ENCODE assay signal across 8 mouse cellular contexts in the genomic region with DNA sequence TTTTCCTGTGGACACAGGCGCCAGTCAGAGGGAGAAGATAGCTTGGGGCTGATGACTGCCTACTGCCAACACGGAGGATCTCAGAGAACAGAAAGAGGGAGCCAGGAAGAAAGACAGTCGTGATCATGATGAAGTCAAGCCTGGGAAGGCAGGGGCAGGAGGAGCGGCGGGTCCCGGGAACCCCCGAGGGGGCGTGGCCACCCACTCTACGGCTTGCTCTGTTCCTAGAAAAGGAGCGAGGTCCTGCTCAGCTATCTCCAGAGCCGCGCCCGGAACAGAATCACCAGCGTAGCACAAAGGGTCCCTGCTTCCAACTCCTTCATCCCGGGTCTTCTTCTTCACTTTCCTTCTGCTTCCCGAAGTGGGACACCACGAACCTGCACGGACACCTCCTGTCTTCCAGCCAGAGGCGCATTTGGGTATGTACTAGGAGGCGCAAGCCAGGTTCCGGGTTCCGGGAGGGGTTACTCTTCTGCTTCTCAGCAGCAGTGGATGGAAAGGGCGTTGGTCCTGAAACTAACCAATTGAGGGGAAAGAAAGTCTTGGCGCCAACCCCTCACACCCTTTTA. TPM values are rescaled to one million over a fixed set of nuclear protein-coding genes. Genes with fewer than 3 reads are reported as not detected.
A peak's percentile ranks its signal among the peaks of the same experiment; 100 is the strongest.
DNase-seq lines count a peak whose midpoint lies in the region; ATAC-seq and TF ChIP-seq lines count a peak whose summit lies in the region.

A gene (plus strand): TSS at position 51 of the 569 bp plus-strand sequence.

- TF ChIP-seq CTCF in ES-Bruce4 (IDR thresholded peaks at IDR 0.05; ENCODE audit: low read depth, low read length) = no peak

- DNase-seq in heart, adult 11 months = no peak
- DNase-seq in embryo, embryonic 11.5 days (ENCODE audit: low read depth, low spot score) = peak; percentile 7
- DNase-seq in heart, postnatal 4 days = peak; percentile 11
- peak; percentile 55 for DNase-seq in retina, embryonic 14.5 days (ENCODE audit: low spot score)
- DNase-seq in thymus, adult 18-20 months = no peak

- no peak for TF ChIP-seq EP300 in ES-Bruce4 (IDR thresholded peaks at IDR 0.05; ENCODE audit: insufficient read depth, low read depth, low read length)

- peak; percentile 71; the same call in 1 of the 2 replicates for ATAC-seq in heart, embryonic 11.5 days (replicated peaks; ENCODE audit: insufficient number of reproducible peaks, low FRiP score, low TSS enrichment)
- ATAC-seq in liver, embryonic 12.5 days = peak; percentile 82

- H3K36me3 ChIP-seq in heart, embryonic 11.5 days (ENCODE audit: control insufficient read depth, insufficient read depth, low read length) = no peaks in the 10 kb centered on the region
- H3K36me3 ChIP-seq in ES-Bruce4 (ENCODE audit: control insufficient read depth, insufficient read depth, low read length, poor library complexity, severe bottlenecking) = no peaks in the 10 kb centered on the region
- H3K36me3 ChIP-seq in liver, embryonic 12.5 days = no peaks in the 10 kb centered on the region

- H3K27me3 ChIP-seq in heart, embryonic 11.5 days (ENCODE audit: control insufficient read depth, insufficient read depth, low read length) = peaks cover 4% of the 10 kb centered on the region
- H3K27me3 ChIP-seq in ES-Bruce4 (ENCODE audit: control insufficient read depth, insufficient read depth, low read length, poor library complexity, severe bottlenecking) = 0 out of 2 replicates have a peak, but pooled peaks cover 2% of the 10 kb centered on the region
- H3K27me3 ChIP-seq in liver, embryonic 12.5 days (replicated peaks) = peaks cover 11% of the 10 kb centered on the region

- H3K27ac ChIP-seq in heart, embryonic 11.5 days (ENCODE audit: low read depth, low read length) = no peak within 1 kb of the TSS
- H3K27ac ChIP-seq in ES-Bruce4 (ENCODE audit: insufficient read depth, low read length) = no peak within 1 kb of the TSS
- no peak within 1 kb of the TSS for H3K27ac ChIP-seq in liver, embryonic 12.5 days

- peak within 1 kb of the TSS; percentile 59 for H3K4me3 ChIP-seq in heart, embryonic 11.5 days (ENCODE audit: low read depth, low read length)
- peak within 1 kb of the TSS; percentile 83 for H3K4me3 ChIP-seq in ES-Bruce4 (ENCODE audit: low read depth, low read length)
- H3K4me3 ChIP-seq in liver, embryonic 12.5 days = peak within 1 kb of the TSS; percentile 56

- peak within 1 kb of the TSS; percentile 68 for H3K4me2 ChIP-seq in heart, embryonic 11.5 days
- peak within 1 kb of the TSS; percentile 76 for H3K4me2 ChIP-seq in liver, embryonic 12.5 days

- WGBS in heart, embryonic 11.5 days (ENCODE audit: insufficient replicate concordance) = 1% methylated on average over 24 of the region's 24 CpGs
- 2% methylated on average over 24 of the region's 24 CpGs for WGBS in liver, embryonic 12.5 days (ENCODE audit: insufficient replicate concordance)

- no peaks in the 10 kb centered on the region for H3K9me3 ChIP-seq in heart, embryonic 11.5 days (replicated peaks; ENCODE audit: control insufficient read depth, low read length)
- H3K9me3 ChIP-seq in ES-Bruce4 (replicated peaks; ENCODE audit: control insufficient read depth, insufficient read depth, low read length, poor library complexity, severe bottlenecking) = no peaks in the 10 kb centered on the region
- no peaks in the 10 kb centered on the region for H3K9me3 ChIP-seq in liver, embryonic 12.5 days (replicated peaks)

- no peak for TF ChIP-seq POLR2A in ES-Bruce4 (IDR thresholded peaks at IDR 0.05; ENCODE audit: insufficient read depth, low read length)

- H3K4me1 ChIP-seq in heart, embryonic 11.5 days (ENCODE audit: control insufficient read depth, insufficient read depth, low read length) = no peaks in the 10 kb centered on the region
- no peaks in the 10 kb centered on the region for H3K4me1 ChIP-seq in ES-Bruce4 (ENCODE audit: control insufficient read depth, insufficient read depth, low read length)
- H3K4me1 ChIP-seq in liver, embryonic 12.5 days = 0 out of 2 replicates have a peak, but pooled peaks cover 8% of the 10 kb centered on the region

- H3K9ac ChIP-seq in heart, embryonic 11.5 days (ENCODE audit: low read depth, low read length) = peak within 1 kb of the TSS; percentile 65; the same call in 1 of the 2 replicates
- H3K9ac ChIP-seq in ES-Bruce4 (ENCODE audit: low read depth, poor library complexity, severe bottlenecking) = 0 out of 2 replicates have a peak within 1 kb of the TSS, but pooled peaks have one; percentile 16
- 0 out of 2 replicates have a peak within 1 kb of the TSS, but pooled peaks have one; percentile 27 for H3K9ac ChIP-seq in liver, embryonic 12.5 days

RNA-seq across cellular contexts. Expression of the gene that starts here (rescaled TPM):
- polyA plus RNA-seq in heart, embryonic 11.5 days (2014; fragmentation: Nextera tagmentation; extraction: Ambion mirVana) = 1.1 and 1.5 TPM in 2 replicates
- polyA plus RNA-seq in ES-Bruce4 (2011; ENCODE audit: insufficient read depth, insufficient read length, low read depth, missing spikeins) = not detected in 2 replicates
- total RNA-seq in heart, postnatal 4 days (2021) = not detected
- 0.44 and 0.57 TPM in 2 replicates for polyA plus RNA-seq in liver, embryonic 12.5 days (2016; fragmentation: Nextera tagmentation; extraction: Ambion mirVana)

Comparison
In these comparisons a context has a peak if more than half of its experiments do, and no peak if none do; other contexts are left out.
1. Peak in DNase-seq in heart, postnatal 4 days; RNA of the gene not detected or under 1 TPM.
2. Peak in ATAC-seq, H3K4me3 ChIP-seq, H3K9ac ChIP-seq and H3K4me2 ChIP-seq in liver, embryonic 12.5 days; RNA of the gene not detected or under 1 TPM.
3. DNase-seq: peak in embryo, embryonic 11.5 days (single experiment) and retina, embryonic 14.5 days (single experiment); none in heart, adult 11 months (single experiment) and thymus, adult 18-20 months (0 of 2).
4. Peak in every context shown above with its lines, with median percentiles within 50 percentile points of each other: H3K4me3 ChIP-seq and H3K9ac ChIP-seq.